Mouse (Mus musculus): ENCODE measurements around the gene Gm20388.
A peak's percentile ranks its signal among the peaks of the same experiment; 100 is the strongest.
"Not testable (repeated sequence)": the region's sequence is repeated elsewhere in the genome, so short reads cannot be mapped to it uniquely, and the experiment has no call there.

Gene Gm20388

DNA sequence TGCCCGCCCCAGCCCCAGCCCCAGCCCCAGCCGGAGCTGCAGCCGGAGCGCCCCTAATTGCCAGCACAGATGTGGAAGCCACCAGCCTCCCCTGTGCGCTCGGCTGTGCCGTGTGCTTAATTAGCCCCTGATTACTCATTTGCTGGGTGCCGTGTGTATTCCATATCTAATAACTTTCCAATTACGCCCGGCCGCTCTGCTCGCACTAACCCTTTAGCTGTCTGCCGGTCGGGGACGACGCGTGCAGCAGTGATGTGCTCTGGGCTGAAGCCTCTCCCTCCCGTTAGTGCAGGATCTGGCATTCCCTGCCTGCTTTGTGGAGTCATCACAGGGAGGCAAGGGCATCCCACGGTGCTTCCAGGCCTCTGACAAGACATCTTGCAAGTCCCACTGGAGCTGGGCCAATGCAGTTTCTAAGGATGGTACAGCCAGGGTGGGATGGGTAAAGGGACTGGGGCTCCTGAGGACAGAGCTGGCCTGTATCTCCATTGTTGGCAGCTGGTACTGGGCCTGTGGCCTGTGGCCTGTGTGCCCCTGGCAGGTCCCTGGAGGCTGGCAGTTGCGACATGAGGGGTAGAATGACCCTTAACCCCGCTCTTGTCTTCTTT is 437.2 kb downstream of the Gm20388 start:
- DNase-seq = no peak

DNA sequence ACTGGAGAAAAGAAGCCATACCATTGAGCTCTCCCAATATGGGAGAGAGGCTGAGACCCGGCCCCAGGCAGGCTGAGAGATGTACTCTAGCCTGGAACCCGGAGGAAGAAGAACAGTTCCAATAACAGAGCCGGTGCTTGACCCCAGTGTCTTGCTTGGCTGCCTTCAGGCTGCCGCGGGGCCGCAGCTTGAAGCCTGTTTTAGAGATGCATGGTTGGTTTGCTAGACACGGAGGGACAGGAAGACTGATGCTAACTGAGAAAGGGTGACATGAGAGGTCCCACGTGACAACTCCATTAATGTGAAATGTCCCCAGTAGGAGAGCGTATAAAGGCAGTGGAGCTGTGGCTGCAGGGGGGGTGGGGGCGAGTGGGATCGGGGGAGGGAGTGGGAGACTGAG is 438.3 kb downstream of the Gm20388 start:
- no peak for DNase-seq

GRCm38 (mm10) chr8:120351332-120352071 is 440.9 kb downstream of the Gm20388 start:
- DNase-seq = no peak

GRCm38 (mm10) chr8:120352096-120352495 is 441.5 kb downstream of the Gm20388 start:
- no peak for DNase-seq

- no peak for DNase-seq
Measured at GRCm38 (mm10) chr8:120356067-120356466, 445.4 kb downstream of the Gm20388 start.

DNA sequence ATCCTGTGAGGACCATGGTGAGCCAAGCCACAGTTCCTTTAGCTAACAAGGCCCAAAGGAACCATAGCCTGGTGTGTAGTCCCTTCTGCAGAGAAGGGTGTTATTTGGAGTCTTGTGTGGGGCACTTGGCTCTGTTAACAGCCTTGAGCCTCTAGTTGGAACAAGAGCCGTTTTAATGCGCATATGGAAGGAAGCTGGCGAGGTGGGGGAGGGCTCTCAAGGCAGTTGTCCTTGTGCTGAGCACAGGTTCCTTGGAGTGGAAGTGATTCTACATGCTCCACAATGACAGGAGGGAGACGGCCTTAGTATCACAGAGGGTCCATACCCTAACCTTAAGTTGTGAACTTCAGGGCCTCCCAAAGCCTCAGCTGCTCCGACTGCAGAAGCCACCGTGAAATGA is 446.9 kb downstream of the Gm20388 start:
- DNase-seq = no peak

- DNase-seq = no peak
Measured at GRCm38 (mm10) chr8:120361301-120361700, 450.7 kb downstream of the Gm20388 start.

DNA sequence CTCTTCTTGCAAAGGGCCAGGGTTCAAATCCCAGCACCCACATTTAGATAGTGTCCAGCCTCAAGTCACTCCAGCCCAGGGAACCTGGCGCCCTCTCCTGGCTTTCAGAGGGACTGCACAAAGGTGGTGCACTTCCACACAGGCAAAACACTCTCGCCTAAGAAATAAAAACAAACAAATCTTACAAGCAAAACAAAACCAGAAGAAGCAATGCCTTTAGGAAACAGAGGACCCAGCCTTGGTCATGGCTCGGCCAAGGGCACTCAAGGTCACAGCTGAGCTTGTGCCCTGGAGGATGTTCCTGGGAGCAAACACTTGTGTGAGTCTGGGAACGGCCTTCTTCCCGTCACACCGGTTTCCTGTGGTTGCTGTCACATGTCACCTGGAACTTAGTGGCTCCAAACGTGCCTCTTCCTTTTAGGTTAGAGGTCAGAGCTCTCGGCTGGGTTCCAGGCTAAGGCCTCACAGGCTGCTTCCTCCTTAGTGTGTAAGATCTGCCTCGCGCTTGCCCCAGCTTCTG is 453.0 kb downstream of the Gm20388 start:
- DNase-seq = peak; percentile 73

DNA sequence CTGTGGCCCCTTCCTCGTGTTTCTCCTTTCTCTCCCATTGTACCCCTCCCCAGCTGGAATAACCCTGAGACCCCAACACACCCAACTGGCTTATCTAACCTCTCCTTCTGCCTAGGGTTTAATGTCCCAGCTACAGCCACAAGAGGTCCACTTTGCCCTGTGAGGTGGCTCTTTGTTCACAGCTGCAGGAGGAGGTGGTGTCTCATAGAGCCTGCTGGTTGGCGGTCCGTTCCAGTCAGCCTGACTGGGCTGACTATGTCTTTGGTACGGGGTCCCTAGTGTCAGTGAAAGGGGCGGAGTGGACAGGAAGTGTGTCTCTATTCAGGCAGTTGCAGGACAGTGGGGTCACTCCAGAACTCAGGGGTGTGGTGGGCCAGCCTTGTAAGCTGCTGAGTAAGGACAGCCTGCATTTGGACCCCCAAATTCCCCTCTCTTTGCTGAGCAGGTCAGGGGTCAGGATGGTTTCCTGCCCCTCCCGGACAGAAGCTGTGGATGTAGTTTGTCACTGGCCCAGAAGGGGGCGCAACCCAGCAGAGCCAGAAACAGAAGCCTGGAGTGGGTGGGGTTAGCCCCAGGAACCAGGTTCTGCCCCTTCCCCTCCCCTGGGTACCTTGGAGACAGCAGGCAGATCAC is 453.6 kb downstream of the Gm20388 start:
- DNase-seq = peak; percentile 77

DNA sequence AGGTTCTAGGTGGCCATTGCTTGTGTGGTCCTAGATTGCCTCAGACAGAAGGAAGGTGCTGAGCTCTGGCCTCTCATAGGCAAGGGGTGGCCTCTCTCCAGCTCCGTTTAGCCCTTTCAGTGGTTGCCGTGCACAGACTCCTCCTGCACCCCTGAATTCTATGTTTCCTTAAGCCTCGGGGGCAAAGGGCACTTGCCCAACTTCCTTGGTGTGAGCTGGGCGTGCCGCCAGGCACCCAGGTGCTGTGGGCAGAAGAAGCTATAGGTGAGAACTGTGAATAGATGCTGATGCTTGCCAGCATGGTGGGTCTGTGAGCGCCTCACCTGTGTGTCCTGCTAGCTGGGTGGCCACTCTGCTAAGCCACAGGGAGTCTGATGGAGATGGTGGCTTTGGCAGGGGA is 456.2 kb downstream of the Gm20388 start:
- no peak for DNase-seq

- DNase-seq = not testable (repeated sequence)
Measured at GRCm38 (mm10) chr8:120368191-120368590, 457.6 kb downstream of the Gm20388 start.

- DNase-seq = peak; percentile 97
Measured at GRCm38 (mm10) chr8:120368814-120369649, 458.4 kb downstream of the Gm20388 start.

GRCm38 (mm10) chr8:120369956-120370355 is 459.3 kb downstream of the Gm20388 start:
- peak; percentile 85 for DNase-seq

DNA sequence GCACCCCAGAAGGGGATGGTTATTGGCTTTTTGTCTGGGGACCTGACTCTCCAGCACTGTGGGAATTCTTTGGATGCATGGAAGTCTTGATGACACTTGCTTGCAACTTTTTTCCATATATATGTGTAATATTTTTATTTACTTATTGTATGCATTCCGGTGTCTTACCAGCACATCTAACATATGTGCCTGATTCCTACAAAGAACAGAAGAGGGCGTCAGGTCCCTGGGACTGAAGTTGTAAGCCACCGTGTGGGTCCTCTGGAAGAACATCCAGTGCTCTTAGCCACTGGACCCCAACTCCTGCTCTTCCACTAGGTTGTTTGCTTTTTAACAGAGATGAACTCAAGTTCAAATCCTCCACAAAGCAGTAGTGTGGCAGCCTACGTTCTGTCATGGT is 459.8 kb downstream of the Gm20388 start:
- peak; percentile 72 for DNase-seq

DNA sequence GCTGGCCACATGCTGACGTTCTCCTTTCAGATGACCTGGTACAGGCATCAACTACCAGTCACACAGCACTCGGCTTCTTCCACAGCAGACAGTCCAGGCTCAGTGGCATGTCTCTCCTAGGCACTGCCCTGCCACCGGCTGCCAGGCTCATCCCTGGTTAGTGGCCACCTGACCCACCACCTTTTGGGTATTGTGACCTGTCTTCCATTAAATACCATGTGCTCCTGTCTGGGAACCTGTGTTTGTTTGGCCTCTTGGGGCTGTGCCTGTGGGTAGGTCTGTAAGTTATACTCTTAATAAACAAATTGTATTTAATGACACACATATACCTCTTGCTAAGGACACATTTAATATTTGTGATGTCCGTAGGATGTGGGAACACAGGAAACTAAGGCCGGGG is 460.5 kb downstream of the Gm20388 start:
- no peak for DNase-seq

DNA sequence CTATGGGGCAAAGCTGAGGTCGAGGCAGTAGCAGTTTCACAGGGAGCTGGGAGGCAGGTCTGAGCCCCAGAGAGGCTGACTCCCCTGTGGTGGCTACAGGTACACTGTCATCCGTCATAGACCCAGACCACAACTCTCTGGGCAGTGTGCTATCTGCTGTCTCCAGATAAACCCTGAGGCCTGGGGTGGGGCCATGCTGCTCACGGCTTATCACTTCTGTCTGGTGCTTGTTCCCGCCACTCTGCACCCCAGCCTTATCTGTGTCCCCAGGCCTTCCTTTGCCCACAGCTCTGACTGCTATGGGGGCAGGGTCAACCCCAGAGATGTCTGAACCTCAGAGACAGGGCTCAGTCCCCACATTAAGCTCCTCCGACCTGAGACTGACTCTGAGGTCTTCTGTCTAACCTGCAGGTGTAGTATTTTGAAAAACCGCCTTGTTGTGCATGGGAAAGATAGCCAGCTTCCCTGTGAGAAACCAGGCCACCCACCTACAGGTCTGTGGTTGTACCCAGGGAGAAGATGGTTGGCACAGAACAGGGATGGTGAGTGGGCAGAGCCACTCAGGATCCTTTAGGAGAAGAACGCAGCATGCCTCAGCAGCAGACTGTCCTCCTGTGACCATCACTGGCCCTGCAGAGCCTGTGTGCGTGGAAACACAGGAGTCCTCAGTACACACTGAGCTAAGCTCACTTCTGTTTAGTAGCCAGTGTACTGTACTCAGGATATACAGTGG is 461.2 kb downstream of the Gm20388 start:
- peak; percentile 96 for DNase-seq

GRCm38 (mm10) chr8:120372684-120373083 is 462.0 kb downstream of the Gm20388 start:
- no peak for DNase-seq

DNA sequence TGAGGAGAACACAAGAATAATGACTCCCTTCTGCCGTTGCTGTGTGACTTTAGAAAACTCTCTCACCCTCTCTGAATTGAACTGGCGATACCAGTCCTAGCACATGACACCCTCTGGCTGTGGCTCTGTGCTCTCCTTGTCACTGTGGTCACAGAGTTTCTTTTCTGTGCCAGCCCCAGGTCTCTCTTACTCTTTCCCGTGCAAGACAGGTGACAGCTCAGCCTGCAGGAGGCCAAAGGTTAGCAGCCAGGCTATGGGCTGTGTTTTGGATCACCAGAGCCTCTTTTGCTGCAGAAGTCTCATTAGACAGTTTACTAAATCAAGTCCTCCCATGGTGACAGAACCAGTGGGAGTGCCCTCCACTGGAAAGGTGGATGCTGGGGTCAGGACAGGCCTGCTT is 463.0 kb downstream of the Gm20388 start:
- no peak for DNase-seq

GRCm38 (mm10) chr8:120374070-120374469 is 463.4 kb downstream of the Gm20388 start:
- DNase-seq = no peak

GRCm38 (mm10) chr8:120374514-120374913 is 463.9 kb downstream of the Gm20388 start:
- peak; percentile 36 for DNase-seq

- DNase-seq = peak; percentile 75
Measured at GRCm38 (mm10) chr8:120375170-120375569, 464.5 kb downstream of the Gm20388 start.

DNA sequence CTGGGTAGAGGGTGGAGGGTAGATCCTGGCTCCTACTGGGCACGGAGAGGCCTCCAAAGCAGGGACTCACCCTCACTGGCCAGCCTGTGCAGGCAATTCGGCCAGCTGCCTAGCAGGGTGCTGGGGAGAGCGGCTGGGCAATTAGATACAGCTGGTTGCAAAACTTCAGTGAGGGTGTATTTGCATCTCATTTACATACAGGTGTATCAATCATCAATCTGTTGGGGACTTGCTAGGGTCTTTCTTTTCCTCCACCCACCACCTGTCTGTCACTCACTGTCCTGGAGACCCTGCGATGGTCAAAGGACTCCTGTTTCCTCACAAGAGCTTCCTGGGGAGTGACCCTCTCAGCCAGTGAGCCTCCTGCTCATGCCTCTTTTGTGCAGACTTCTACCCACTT is 465.6 kb downstream of the Gm20388 start:
- no peak for DNase-seq

Data from liver (tissue).